Mouse (Mus musculus): ENCODE results near the gene Tmem115. TPM values are rescaled to one million over a fixed set of nuclear protein-coding genes. Genes with fewer than 3 reads are reported as not detected.
"Not testable (repeated sequence)": the region's sequence is repeated elsewhere in the genome, so short reads cannot be mapped to it uniquely, and the experiment has no call there.

The Tmem115 gene
- total RNA-seq, 4 experiments from 2014 or later: 21.2 to 25.6 (median 22.2) TPM

DNA sequence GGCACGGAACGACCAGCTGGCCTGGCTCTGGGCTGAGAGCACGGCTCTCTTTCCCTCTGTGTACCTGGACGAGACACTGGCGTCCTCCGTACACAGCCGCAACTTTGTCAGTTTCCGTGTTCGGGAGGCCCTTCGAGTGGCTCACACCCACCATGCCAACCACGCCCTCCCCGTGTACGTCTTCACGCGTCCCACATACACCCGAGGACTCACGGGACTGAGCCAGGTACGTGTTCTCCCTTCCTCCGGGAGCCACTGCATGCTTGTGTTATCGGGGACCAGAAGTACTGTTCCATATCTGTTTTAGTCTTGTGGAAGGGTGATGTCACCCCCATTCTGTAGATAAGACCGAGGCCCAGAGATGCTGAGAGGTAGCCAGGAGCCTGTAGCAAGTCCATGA is 37.1 kb downstream of the Tmem115 start:
- DNase-seq (ENCODE audit: low spot score): no peak

DNA sequence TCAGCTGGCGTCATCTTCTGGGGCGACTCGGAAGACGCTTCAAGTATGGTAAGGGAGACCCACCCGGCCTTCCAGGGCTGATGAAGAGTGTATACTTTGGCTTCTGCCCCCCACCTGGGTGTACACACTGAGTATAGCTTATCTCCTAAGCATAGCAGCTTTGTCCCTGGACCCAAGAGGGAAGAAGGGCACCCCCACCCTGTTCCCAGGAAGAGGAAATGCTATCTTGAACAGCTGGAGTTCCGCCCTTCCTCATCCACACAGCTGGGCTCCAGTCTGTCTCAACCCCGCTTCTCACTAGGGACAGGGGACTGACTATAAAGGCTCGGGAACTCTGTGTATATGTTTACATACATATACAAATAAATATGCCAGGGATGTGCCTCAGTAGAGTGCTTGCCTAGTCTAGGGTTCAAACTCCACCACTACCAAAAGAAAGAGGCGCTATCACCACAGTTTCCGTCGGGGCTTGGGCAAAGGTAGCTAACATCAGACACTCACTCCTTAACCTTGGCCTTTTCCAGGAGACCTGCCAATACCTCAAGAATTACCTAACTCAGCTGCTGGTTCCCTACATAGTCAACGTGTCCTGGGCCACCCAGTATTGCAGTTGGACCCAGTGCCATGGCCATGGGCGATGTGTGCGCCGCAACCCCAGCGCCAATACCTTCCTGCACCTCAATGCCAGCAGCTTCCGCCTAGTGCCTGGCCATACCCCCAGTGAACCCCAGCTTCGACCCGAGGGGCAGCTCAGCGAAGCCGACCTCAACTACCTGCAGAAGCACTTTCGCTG is 38.0 kb downstream of the Tmem115 start:
- DNase-seq (ENCODE audit: low spot score): no peak

DNA sequence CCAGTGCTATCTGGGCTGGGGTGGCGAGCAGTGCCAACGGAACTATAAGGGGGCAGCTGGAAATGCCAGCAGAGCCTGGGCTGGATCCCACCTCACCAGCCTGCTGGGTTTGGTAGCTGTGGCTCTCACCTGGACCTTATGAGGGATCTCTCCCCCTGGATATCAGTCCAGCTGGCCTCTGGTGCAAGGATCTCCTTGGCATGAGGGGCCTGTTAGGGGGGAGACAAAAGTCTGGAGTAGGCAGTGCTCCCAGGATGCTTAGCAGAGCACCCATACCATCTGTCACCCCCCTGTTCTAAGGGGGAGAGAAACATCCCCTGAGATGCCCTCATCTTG is 38.5 kb downstream of the Tmem115 start:
- no peak for DNase-seq (ENCODE audit: low spot score)

DNA sequence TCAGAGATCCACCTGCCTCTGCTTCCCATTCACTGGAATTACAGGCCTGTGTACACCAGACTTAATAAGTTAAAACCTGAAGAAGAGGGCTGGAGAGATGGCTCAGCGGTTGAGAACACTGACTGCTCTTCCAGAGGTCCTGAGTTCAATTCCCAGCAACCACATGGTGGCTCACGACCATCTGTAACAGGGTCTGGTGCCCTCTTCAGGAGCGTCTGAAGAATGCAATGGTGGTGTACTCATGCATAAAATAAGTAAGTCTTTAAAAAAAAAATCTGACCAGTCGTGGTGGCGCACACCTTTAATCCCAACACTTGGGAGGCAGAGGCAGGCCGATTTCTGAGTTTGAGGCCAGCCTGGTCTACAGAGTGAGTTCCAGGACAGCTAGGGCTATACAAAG is 40.0 kb downstream of the Tmem115 start:
- DNase-seq (ENCODE audit: low spot score): not testable (repeated sequence)

DNA sequence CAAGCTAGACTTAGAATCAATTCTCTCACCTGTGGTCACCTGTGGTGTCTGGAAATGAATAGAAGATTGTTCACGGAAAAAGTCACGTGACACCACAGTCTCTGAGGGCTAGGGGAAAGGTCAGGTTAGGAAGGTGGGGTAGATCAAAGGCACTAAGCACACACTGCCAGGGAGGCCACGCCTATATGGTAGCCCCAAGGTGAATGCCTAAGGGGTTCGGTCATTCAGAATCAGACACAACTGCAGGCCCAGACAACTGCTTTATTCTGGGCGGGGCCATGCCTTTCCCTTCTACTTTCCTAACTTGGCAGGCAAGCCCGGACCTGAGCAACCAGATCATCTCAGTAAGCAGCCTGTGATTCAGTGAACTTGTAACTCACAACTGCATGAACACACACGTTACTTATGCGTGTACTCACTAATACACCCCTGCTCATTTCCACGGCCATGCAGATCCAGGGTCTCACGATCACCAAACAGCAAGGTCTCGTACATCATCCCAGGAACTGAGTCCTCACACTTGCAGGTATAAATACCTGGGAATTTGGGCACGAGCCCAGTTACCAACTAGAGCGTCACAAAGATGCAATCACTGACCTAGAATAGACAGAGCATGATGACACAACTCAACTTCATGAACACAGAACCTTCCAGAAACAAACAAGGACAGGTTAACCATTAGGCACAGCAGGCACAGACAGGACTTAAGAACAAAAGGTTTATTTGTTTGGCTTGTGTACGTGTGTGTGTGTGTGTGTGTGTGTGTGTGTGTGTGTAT is 42.0 kb downstream of the Tmem115 start:
- no peak for DNase-seq (ENCODE audit: low spot score)

DNA sequence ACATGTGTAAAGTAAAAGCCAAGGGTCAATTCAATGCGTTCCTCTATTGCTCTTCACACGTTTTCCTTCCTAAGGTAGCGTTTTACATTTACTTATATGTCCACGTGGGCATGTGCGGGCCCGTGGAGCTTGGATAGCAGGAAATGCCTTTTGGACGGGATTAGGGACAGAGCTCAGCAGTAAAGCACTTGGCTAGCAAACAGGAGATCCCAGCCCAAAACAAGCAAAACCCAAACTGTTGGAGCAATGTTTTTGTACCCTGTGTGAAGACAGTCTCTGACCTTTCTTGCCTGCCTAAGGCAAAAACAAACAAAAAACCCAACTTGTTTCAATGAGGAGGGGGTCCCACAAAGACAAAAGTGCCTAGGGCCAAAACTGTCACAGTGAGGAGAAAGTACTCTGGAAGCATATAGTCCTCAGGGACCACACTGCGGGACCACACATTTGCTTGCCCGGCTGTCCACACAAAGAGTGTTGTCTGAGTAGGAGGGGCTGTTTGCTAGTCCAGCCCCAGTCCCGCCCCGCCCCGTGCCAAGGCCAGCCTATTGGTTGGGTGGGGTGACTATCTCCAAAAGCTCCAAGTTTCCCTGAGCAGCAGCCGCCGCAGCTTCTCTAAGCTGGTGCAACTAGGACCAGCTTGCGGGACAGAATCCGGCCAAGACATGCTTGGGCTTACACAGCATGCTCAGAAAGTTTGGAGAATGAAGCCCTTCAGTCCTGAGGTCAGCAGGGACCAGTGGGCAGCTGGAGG is 42.8 kb downstream of the Tmem115 start, which contains the start of gene Hyal1:
Hyal1 (plus strand) TSS at position 571 of the 751 bp plus-strand sequence.
- peak; percentile 83 for DNase-seq (ENCODE audit: low spot score)

DNA sequence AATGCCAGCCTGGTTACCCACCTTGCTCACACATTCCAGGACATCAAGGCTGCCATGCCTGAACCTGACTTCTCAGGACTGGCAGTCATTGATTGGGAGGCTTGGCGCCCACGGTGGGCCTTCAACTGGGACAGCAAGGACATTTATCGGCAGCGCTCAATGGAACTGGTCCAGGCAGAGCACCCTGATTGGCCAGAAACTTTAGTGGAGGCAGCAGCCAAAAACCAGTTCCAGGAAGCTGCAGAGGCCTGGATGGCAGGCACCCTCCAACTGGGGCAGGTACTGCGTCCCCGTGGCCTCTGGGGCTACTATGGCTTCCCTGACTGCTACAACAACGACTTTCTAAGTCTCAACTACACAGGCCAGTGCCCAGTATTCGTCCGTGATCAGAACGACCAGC is 44.1 kb downstream of the Tmem115 start:
- DNase-seq (ENCODE audit: low spot score): no peak

DNA sequence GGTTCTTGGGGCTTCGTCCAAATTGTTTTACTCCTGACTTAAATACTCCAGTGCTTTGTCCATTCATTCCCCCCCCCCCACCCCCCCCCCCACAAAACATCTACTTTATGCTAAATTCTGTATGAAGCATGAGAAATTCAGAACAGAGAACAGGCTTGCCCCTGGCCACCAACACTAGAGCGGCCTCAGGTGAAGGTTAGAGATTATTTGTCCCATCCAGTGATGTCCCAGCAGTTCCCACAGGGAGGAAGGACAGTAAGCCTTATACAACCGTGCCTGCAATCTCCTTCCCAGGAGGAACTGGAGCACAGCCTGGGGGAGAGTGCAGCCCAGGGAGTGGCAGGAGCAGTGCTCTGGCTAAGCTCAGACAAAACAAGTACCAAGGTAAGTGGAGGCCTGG is 44.8 kb downstream of the Tmem115 start, which contains the start of gene Naa80:
Naa80 (plus strand) TSS at position 301 of the 400 bp plus-strand sequence.
- DNase-seq (ENCODE audit: low spot score): no peak

DNA sequence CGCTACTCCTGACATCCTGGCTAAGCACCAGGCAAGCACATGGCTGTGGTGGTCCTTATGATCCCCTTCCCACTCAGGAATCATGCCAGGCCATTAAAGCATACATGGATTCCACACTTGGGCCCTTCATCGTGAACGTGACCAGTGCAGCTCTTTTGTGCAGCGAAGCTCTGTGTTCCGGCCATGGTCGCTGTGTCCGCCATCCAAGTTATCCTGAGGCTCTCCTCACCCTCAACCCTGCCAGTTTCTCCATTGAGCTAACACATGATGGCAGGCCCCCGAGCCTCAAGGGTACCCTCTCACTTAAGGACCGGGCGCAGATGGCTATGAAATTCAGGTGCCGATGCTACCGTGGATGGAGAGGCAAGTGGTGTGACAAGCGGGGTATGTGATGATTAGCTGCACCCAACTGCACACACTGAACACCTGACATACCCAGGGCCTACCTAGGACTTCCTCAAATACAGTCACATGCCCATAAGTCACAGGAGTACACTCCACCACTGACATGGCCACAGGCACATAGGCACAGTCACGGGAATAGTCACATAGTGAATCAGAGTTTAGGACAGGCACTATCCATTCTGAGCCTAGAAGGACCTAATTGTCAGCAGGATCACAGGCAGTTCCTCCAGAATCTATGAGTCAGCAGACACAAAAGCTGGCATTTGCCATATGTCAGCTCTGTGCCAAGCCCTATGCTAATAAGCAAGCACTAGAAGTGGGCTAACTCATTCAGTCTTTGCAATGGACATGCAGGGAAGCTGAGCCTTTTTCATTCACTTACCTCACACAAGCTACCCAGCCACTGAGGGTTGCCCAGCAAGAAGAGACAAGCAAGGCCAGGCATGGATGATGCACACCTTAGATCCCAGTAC is 45.5 kb downstream of the Tmem115 start:
- DNase-seq (ENCODE audit: low spot score): no peak

DNA sequence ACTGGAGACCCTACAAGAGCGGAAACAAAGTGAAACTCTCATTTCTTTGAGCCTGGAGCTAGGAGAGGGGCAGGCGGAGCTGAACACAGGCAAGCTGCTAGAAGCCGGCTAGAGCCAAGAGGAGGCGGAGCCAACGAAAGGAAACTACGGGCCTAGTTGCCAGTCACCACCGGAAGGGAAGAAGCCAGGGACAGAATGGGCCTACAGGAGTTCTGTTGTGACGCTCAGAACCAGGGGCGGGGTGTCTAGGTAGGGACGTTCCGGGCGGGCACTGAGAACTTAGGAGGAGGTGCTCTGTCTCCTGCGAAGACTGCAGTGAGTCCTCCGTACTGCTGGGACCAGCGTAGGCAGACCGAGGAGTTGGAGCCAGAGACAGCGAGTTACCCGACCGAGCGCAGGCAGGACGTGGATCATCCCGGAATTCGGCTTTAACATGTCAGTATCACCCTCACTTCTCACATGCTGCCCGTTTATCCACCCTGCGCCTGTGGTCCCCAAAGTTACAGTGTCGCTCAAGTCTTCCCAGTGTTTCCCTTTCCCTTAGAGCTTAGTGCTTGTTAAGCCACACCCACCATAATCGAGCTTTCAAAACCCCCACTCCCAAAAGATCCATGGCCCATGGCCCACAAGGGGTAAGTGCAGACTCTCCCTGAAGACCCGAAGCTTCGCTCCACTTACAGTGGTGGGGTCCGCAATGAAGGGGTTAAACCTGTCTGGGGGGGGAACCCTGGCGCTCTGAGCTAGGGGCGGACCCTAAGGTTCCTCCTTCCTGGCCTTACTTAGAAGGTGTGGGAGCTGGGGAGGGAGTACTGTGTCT is 47.0 kb downstream of the Tmem115 start, which contains the start of gene Hyal3:
Hyal3 (plus strand) TSS at position 318 of the 817 bp plus-strand sequence.
- DNase-seq (ENCODE audit: low spot score): peak; percentile 92

DNA sequence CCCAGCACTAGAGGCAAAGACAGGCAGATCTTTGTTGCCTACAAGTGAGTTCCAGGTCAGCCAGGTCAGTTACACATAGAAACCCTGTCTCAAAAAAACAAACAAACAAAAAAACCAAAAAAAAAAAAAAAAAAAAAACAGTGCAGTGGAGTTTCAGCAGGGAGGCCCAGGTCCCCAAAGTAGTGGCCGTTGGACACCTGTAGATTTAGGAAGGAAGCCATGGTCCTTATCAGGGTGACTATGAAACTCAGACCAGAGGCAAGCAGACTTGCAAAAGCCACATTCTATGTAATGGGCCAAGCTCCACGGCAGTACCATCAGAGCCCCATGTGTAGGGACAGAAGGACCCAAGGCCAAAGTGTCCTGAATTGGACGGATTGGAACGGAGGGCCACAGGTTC is 47.8 kb downstream of the Tmem115 start:
- DNase-seq (ENCODE audit: low spot score): no peak

DNA sequence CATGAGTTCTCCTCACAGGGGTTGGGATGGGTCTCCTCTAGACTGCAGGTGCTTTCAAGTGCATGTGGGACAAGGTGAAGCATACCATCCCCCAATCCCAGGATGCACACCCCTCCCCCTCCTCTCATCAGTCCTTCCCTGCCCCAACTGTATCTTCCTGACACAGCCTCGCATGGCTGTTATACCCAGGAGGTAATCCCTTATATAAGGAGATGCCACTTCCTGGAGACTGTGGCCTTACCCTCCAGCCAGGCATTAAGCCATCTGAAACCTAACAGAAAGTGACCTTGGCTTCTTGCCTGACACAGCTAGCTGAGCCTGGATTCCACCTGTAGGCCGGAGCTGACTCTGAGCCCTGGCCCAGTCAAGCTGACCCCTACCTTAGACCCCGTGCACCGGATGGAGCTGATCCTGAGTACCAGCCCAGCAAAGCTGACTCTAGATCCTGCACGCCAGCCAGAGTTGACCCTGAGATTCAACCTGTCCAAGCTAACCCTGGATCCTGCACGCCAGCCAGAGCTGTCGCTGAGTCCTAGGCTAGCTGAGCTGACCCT is 48.8 kb downstream of the Tmem115 start:
- no peak for DNase-seq (ENCODE audit: low spot score)

DNA sequence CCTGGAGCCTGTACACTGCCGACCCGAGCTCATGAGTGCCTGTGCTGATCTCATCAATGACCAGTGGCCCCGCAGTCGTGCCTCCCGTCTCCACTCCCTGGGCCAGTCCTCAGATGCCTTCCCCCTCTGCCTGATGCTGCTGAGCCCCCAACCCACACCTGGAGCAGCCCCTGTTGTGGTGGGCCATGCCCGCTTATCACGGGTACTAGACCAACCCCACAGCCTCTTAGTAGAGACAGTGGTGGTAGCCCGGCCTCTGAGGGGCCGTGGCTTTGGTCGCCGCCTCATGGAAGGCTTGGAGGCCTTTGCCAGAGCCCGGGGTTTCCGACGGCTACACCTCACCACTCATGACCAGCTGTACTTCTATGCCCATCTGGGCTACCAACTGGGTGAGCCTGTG is 49.4 kb downstream of the Tmem115 start:
- DNase-seq (ENCODE audit: low spot score): no peak

DNA sequence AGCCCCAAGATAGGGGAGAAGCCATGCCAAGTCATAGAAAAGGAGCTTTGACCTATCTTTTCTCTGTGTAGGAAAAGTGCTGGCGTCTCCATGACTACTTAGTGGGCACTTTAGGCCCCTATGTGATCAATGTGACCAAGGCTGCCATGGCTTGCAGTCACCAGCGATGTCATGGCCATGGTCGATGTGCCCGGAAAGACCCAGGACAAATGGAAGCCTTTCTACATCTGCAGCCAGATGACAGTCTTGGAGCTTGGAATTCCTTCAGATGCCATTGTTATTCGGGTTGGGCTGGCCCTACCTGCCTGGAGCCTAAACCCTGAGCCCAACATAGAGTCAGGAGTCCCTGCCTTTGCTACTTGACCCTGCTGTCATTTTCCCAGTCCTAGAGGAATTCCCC is 52.8 kb downstream of the Tmem115 start:
- DNase-seq (ENCODE audit: low spot score): no peak

DNA sequence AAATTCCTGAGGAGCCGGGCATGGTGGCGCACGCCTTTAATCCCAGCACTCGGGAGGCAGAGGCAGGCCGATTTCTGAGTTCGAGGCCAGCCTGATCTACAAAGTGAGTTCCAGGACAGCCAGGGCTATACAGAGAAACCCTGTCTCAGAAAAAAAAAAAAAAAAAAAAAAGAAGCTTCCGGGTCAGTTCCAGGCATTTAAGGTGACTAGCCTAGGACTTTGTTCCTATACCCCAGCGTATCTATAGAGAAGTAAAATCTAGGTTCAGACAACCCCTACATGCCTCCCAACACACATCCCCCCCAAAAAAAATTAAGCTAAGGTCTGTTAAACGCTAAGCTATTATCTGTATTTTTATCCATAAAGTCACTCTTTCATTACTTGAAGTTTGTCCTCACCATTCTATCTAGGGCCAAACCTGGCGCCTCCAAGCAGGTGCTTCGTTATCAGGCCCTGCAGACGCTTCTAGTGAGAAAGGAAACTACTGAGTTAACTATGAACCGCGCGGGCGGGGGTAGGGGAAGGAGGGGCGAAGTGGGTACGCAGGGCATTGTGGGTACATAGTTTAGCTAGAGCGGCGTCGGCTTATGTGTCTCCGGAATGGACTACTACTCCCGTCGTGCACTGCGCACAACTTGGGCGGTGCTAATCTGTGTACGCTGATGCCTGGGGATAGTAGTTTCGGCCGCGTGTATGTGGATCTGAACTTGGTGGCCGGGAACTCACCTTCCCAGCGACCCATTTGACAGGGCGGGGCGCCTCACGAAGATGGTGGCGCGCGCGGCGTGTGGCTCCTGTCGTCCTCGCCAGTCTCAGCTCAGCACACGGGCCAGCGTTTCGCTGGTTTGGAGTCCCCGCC is 53.5 kb downstream of the Tmem115 start, which contains the start of gene Ifrd2:
Ifrd2 (plus strand) TSS at position 669 of the 859 bp plus-strand sequence.
- peak; percentile 98 for DNase-seq (ENCODE audit: low spot score)

DNA sequence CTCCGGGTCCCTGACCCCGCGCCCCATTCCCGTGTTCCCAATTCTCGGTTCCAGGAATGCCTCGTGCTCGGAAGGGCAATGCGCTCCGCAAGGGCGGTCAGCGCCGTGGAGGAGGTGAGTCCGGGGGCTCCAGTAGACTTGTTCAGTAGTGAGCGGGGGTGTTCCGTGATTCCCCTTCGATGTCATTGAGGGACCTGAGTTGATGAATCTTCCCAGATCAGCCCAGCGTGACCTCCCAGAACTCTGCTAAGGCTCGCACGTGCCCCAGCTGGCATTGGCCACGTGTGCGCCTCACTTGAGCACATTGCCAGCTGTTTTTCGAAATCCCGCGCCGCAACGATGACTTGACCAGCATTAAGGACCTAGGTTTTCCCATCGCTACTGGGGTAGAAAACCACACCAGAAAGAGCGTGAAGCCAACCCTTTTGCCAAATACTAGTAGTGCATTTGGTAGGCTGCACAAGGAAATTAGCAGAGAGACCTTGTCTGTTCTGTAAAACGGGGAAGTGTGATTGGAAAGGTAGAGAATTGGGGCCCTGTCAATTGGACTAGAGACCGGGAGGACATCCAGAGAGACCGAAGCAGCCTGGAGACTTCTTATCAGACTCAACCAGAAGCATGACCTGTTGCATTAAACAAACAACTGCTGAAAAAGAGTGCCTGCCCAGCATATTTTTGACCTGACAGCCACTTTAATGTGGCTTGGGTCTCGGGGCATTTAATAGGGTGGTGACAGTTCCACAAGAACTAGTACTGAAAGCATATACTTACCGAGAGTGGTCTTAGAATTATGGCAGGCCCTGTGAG is 54.3 kb downstream of the Tmem115 start:
- no peak for DNase-seq (ENCODE audit: low spot score)
